Mouse (Mus musculus) liver, adult 2 months (tissue): ENCODE data around the gene Gm28308. TPM values are rescaled to one million over a fixed set of nuclear protein-coding genes. Genes with fewer than 3 reads are reported as not detected.

Experiments used
- DNase-seq: peaks from one replicate; pipeline ENCODE4 v3.0.0-alpha.2; 2011; ENCODE audit warnings: low read depth, low spot score; ENCODE audit errors: extremely low read depth
- H3K27ac ChIP-seq: fragments of 200-500 bp; replicated peaks from 2 replicates; pipeline ENCODE4 v1.5.1; 2012; ENCODE audit warnings: low read depth, mild to moderate bottlenecking, control low read depth, inconsistent platforms, low read length; ENCODE audit not compliant: insufficient read depth
- H3K27me3 ChIP-seq: fragments of 200-500 bp; 2 replicates; pipeline ENCODE4 v1.6.1; 2012; ENCODE audit warnings: mild to moderate bottlenecking, moderate library complexity, low read length, inconsistent platforms; ENCODE audit not compliant: control insufficient read depth, insufficient read depth
- H3K36me3 ChIP-seq: fragments of 200-500 bp; 2 replicates; pipeline ENCODE4 v1.6.1; 2012; ENCODE audit warnings: low read length, inconsistent platforms; ENCODE audit not compliant: control insufficient read depth, insufficient read depth
- H3K4me1 ChIP-seq: fragments of 200-500 bp; 2 replicates; pipeline ENCODE4 v1.6.1; 2011; ENCODE audit warnings: low read length; ENCODE audit not compliant: control insufficient read depth, insufficient read depth
- H3K4me3 ChIP-seq: fragments of 200-500 bp; 2 replicates; pipeline ENCODE4 v1.5.1; 2011; ENCODE audit warnings: low read depth, mild to moderate bottlenecking, control low read depth, low read length, moderate library complexity; ENCODE audit not compliant: insufficient read depth
- H3K79me2 ChIP-seq: fragments of 200-500 bp; 2 replicates; pipeline ENCODE4 v1.6.1; 2012; ENCODE audit warnings: inconsistent platforms, mild to moderate bottlenecking, low read length, moderate library complexity; ENCODE audit not compliant: control insufficient read depth, insufficient read depth
- H3K9ac ChIP-seq: fragments of 200-500 bp; 2 replicates; pipeline ENCODE4 v1.6.1; 2012; ENCODE audit warnings: low read depth, mild to moderate bottlenecking, control low read depth, inconsistent platforms, low read length
- CTCF ChIP-seq: fragments of 200-500 bp; IDR thresholded peaks from 2 replicates; pipeline ENCODE4 v1.5.1; 2011; ENCODE audit warnings: low read depth, low read length, control low read depth
- POLR2A ChIP-seq: fragments of 200-500 bp; IDR thresholded peaks from 2 replicates; pipeline ENCODE4 v1.6.1; 2011; ENCODE audit warnings: low read length, control low read depth; ENCODE audit not compliant: insufficient read depth; ENCODE audit errors: extremely low read depth
- WGBS: fragments of 180-500 bp; shearing (Covaris S2); methylation state at CpG from one replicate; pipeline ENCODE4 v1.1.7; 2018; 5-methylcytosine and 5-hydroxymethylcytosine counted together
- polyA plus RNA-seq: library from polyadenylated mRNA; depleted of rRNA; stranded (reverse); fragments of >200 nt; gene quantifications from 2 replicates; pipeline ENCODE4 v1.2.3, GENCODE M21; 2012
- total RNA-seq: library from RNA; depleted of rRNA; stranded (reverse); fragments of >200 nt; gene quantifications from 2 replicates; pipeline ENCODE4 v1.2.3, GENCODE M21; 2014

Gm28308 gene
- total and polyA plus RNA-seq, 2 experiments = not detected

DNA sequence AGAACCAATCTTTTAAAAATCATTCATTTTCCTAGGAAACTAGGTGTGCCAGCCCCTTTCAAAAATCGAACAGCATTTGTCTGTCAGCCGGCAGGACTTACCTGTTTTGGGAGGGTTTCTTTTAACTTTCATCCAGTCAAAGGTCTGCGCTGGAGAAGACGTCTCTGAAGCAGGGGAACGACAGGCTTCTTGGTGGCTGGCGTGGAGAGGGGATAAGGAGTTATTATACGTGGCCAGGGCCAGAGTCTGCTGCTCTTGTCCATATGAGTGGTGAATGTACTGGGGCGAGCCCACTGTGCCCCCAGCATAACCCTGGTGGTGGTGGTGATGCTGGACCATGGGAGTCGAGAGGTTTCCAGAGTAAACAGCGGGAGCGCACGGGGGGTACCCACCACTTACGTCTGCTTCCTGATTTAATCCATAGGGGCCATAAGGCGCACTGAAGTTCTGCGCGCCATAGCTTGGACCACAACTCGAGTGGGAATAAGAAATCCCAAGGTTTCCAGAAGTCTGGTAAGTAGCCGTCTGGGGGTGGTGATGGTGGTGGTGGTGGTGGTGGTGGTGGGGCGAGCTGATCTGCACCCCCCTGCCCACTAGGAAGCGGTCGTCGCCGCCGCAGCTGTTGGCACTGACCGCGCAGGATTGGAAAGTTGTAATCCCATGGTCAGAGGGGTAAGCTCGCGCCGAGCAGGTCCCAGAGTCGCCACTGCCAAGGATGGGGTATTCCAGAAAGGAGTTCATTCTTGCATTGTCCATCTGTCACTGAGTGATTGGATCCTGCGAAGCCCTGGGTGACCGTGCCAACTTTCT is 55.5 kb downstream of the Gm28308 start:
- H3K27ac ChIP-seq = no peak overlapping the region
- DNase-seq = no peak
- TF ChIP-seq CTCF (no peak), POLR2A (no peak)
- H3K4me3 ChIP-seq = peak overlapping the region; percentile 69
- no peaks in the 10 kb centered on the region for H3K4me1 ChIP-seq
- no peaks in the 10 kb centered on the region for H3K36me3 ChIP-seq
- peaks cover 18% of the 10 kb centered on the region; the same call in 1 of the 2 replicates for H3K27me3 ChIP-seq
- WGBS = 7% methylated on average over 32 of the region's 32 CpGs
- H3K9ac ChIP-seq = peak overlapping the region; percentile 47
- no peaks in the 10 kb centered on the region for H3K79me2 ChIP-seq

DNA sequence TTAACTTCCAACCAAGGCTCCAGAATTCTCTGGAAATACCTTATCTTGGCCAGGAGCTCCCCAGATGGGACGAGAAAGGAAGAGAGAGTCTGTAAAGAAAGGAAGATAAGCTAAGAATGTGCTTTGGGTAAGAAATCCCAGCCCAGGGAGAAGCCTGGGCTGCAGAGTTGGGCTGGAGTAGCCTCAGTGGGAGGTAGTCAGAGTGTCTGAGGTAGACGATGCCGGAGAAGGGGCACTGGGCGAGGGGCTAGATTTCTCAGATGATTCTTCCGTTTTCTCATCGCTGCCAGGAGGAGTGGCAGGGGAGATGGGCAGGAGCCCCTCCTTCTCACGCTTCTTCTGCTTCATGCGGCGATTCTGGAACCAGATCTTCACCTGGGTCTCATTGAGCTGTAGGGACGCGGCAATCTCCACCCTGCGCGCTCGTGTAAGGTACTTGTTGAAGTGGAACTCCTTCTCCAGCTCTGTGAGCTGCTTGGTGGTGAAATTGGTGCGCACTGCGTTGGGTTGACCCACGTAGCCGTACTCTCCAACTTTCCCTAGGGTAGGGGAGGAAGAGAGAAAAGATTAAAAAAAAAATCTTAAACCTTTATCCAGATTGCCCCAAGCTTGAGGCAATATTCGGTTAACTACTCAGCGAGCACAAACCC is 56.5 kb downstream of the Gm28308 start:
- TF ChIP-seq POLR2A (no peak), CTCF (no peak)
- 14% methylated on average over 20 of the region's 20 CpGs for WGBS
- peaks cover 18% of the 10 kb centered on the region; the same call in 1 of the 2 replicates for H3K27me3 ChIP-seq

DNA sequence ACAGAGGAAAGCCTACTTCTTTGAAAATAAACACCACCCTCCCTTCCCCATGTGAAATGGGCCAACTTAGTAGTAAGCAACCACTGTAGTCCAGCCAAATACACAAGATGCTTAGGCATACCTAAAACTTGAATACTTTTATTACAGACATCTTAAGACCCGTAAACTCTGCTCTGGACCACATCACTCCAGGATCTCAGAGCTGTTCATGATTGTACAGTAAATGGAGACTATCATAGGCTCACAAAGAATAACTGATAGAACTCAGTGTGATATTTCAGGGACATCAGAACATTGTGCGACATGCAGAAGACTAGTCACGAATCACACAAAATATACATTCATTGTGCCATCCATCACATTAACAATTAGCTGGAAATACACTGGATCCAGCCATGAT is 57.7 kb downstream of the Gm28308 start:
- Histone ChIP-seq H3K4me1 (no peaks in the 10 kb centered on the region), H3K4me3 (no peak overlapping the region), H3K9ac (no peak overlapping the region), H3K36me3 (no peaks in the 10 kb centered on the region), H3K79me2 (no peaks in the 10 kb centered on the region), H3K27me3 (peaks cover 12% of the 10 kb centered on the region; the same call in 1 of the 2 replicates), H3K27ac (no peak overlapping the region)
- 59% methylated on average over 3 of the region's 3 CpGs for WGBS
- no peak for TF ChIP-seq POLR2A
- TF ChIP-seq CTCF = no peak
- DNase-seq = no peak

More for the DNA sequence above, 56.5 kb downstream of the Gm28308 start:
- H3K9ac ChIP-seq = no peak overlapping the region
- no peaks in the 10 kb centered on the region for H3K4me1 ChIP-seq
- H3K4me3 ChIP-seq = no peak overlapping the region
- H3K79me2 ChIP-seq = no peaks in the 10 kb centered on the region
- no peak for DNase-seq
- no peaks in the 10 kb centered on the region for H3K36me3 ChIP-seq
- H3K27ac ChIP-seq = no peak overlapping the region

DNA sequence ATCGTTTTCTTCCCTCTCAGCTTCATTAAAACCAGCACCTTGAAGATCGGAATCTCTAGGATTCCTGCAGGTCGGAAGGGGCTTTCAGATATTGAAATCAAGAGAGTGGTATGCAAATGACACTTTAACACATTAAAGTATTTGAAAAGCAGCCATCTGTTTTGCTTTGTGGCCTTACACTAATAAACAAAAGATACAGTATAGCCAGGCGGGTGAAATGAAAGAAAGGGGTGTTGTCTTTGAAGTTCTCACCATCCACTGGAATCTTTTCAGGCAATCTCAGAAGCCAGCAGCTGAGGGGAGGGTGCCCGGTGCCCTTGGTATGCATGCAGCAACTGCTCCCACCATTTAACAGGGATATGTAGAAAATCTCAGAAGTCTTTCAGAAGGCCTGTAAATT is 59.1 kb downstream of the Gm28308 start:
- Histone ChIP-seq H3K4me3 (no peak overlapping the region), H3K36me3 (no peaks in the 10 kb centered on the region), H3K27ac (no peak overlapping the region), H3K9ac (no peak overlapping the region), H3K4me1 (no peaks in the 10 kb centered on the region), H3K27me3 (peaks cover 12% of the 10 kb centered on the region; the same call in 1 of the 2 replicates), H3K79me2 (no peaks in the 10 kb centered on the region)
- DNase-seq = no peak
- TF ChIP-seq POLR2A = no peak
- WGBS = 34% methylated on average over 5 of the region's 5 CpGs

- no peaks in the 10 kb centered on the region for H3K4me1 ChIP-seq
- no peak overlapping the region for H3K27ac ChIP-seq
- H3K79me2 ChIP-seq = no peaks in the 10 kb centered on the region
- H3K36me3 ChIP-seq = no peaks in the 10 kb centered on the region
- H3K9ac ChIP-seq = no peak overlapping the region
- 18% methylated on average over 6 of the region's 6 CpGs for WGBS
- peaks cover 12% of the 10 kb centered on the region; the same call in 1 of the 2 replicates for H3K27me3 ChIP-seq
- H3K4me3 ChIP-seq = no peak overlapping the region
- DNase-seq = peak; percentile 25
- no peak for TF ChIP-seq POLR2A
- TF ChIP-seq CTCF = no peak
Observed at GRCm38 (mm10) chr6:52153270-52153669, 59.9 kb downstream of the Gm28308 start.
